Mouse (Mus musculus) C2C12 (cell line): Measurements from ENCODE around the gene Nectin2.

Source experiments
- CEBPB ChIP-seq: IDR thresholded peaks from one replicate; pipeline ENCODE4 v1.6.1; 2011; ENCODE audit warnings: low read depth, mild to moderate bottlenecking, control low read depth, moderate library complexity
- CTCF ChIP-seq: IDR thresholded peaks from one replicate; pipeline ENCODE4 v1.5.1; 2011; ENCODE audit not compliant: control insufficient read depth, insufficient read depth, insufficient read length
- MAX ChIP-seq: IDR thresholded peaks from one replicate; pipeline ENCODE4 v1.6.1; 2011; ENCODE audit warnings: mild to moderate bottlenecking, control low read depth

DNA sequence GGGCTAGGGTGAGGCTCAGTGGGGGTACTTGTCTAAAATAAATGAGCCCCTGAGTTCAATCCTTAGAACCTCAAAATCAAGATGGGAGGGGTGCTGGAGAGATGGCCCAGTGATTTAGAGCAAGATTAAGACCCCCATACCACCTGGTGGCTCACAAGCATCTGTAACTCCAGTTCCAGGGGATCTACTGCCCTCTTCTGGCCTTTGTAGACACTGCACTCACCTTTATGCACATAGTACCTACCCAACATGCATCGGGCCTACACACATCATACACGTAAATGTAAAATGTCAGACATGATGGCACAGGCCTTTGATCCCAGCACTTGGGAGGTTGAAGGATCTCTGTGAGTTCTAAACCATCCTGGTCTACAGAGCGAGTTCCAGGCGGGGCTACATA lies 32.4 kb upstream of the Nectin2 start:
- TF ChIP-seq CTCF (peak; percentile 27), MAX (no peak), CEBPB (no peak)
